Mouse (Mus musculus) ES-E14 (cell line): ENCODE measurements around the gene Cox4i2. TPM values are rescaled to one million over a fixed set of nuclear protein-coding genes. Genes with fewer than 3 reads are reported as not detected.

Experiments used
- DNase-seq: peaks from one replicate; pipeline ENCODE4 v3.0.0-alpha.2; 2013; ENCODE audit warnings: low read depth, low spot score
- H3K27ac ChIP-seq: 2 replicates; pipeline ENCODE4 v1.5.1; 2012; ENCODE audit warnings: low read depth, mild to moderate bottlenecking, low read length, moderate library complexity, mixed read lengths; ENCODE audit not compliant: poor library complexity, insufficient read depth, severe bottlenecking
- H3K36me3 ChIP-seq: 2 replicates; pipeline ENCODE4 v1.6.1; 2012; ENCODE audit warnings: mild to moderate bottlenecking, low read length, moderate library complexity, mixed read lengths; ENCODE audit not compliant: control insufficient read depth, poor library complexity, insufficient read depth, severe bottlenecking
- H3K4me1 ChIP-seq, 2 experiments: fragments of 150-350 bp in 1 of 2; sonication (generic) in 1 of 2; 2 replicates each; pipeline ENCODE4 v1.6.1; 2012; ENCODE audit warnings: low read length in 2 of 2, mild to moderate bottlenecking in 1 of 2, mixed read lengths in 1 of 2; ENCODE audit not compliant: control insufficient read depth in 2 of 2, insufficient read depth in 2 of 2, poor library complexity in 1 of 2
- H3K4me3 ChIP-seq, 2 experiments: fragments of 150-350 bp in 1 of 2; sonication (generic) in 1 of 2; 2 replicates each; pipeline ENCODE4 v1.5.1; 2012; ENCODE audit warnings: low read length in 2 of 2, low read depth in 1 of 2, mild to moderate bottlenecking in 1 of 2, mixed read lengths in 1 of 2; ENCODE audit not compliant: insufficient read depth in 1 of 2, poor library complexity in 1 of 2, severe bottlenecking in 1 of 2
- H3K9ac ChIP-seq: 2 replicates; pipeline ENCODE4 v1.6.1; 2012; ENCODE audit warnings: low read depth, mild to moderate bottlenecking, low read length, mixed read lengths; ENCODE audit not compliant: poor library complexity, insufficient read depth, severe bottlenecking
- H3K9me3 ChIP-seq: fragments of 150-350 bp; sonication (generic); 2 replicates; pipeline ENCODE4 v1.6.1; 2012; ENCODE audit warnings: low read depth, mild to moderate bottlenecking, low read length; ENCODE audit not compliant: control insufficient read depth, insufficient read depth
- CHD2 ChIP-seq: IDR thresholded peaks from 2 replicates; pipeline ENCODE4 v1.6.1; 2014; ENCODE audit warnings: mild to moderate bottlenecking, low read depth, low read length, inconsistent platforms
- HCFC1 ChIP-seq: IDR thresholded peaks from 2 replicates; pipeline ENCODE4 v1.6.1; 2012; ENCODE audit warnings: low read length, inconsistent platforms, borderline replicate concordance; ENCODE audit not compliant: insufficient read depth
- MAFK ChIP-seq: IDR thresholded peaks from 2 replicates; pipeline ENCODE4 v1.6.1; 2014; ENCODE audit warnings: mild to moderate bottlenecking, low read depth, low read length, inconsistent platforms; ENCODE audit not compliant: insufficient read depth
- ZC3H11A ChIP-seq: IDR thresholded peaks from 2 replicates; pipeline ENCODE4 v1.6.1; 2012; ENCODE audit warnings: low read depth, mild to moderate bottlenecking, inconsistent platforms, low read length, borderline replicate concordance
- ZNF384 ChIP-seq: IDR thresholded peaks from 2 replicates; pipeline ENCODE4 v1.6.1; 2012; ENCODE audit warnings: low read depth, low read length, inconsistent platforms
- in situ Hi-C, 2 experiments: fragments of 600-800 bp; cut with MboI; formaldehyde crosslinking; loops; one replicate each; pipeline ENCODE4 v1.15.1; 2025; ENCODE audit warnings: low sequenced_read_pairs in 2 of 2, inconsistent platforms in 1 of 2; ENCODE audit not compliant: unreplicated experiment in 2 of 2
- total RNA-seq: library from RNA; depleted of rRNA; stranded (reverse); fragments of 300-350 nt; gene quantifications from 2 replicates; pipeline ENCODE4 v1.2.3, GENCODE M21; 2012

Cox4i2 gene
- total RNA-seq, 1 experiment, result 1.7 TPM

- H3K4me1 ChIP-seq, result peaks cover 4 to 5% of the 10 kb centered on the region in 2 experiments; a peak in 2 of 4 replicates
- TF ChIP-seq HCFC1 (no peak), ZC3H11A (no peak), CHD2 (no peak), MAFK (no peak), ZNF384 (no peak)
- no peak overlapping the region for H3K9ac ChIP-seq
- H3K36me3 ChIP-seq, result no peaks in the 10 kb centered on the region
- no peak overlapping the region for H3K4me3 ChIP-seq
- no peaks in the 10 kb centered on the region for H3K9me3 ChIP-seq
- DNase-seq, result no peak
- no peak overlapping the region for H3K27ac ChIP-seq
- in situ Hi-C loops, result no loop called here
These were observed 35.9 kb upstream of the Cox4i2 start for GRCm38 (mm10) chr2:152718076-152718475.

- TF ChIP-seq CHD2 (no peak), MAFK (no peak), HCFC1 (no peak), ZNF384 (no peak), ZC3H11A (no peak)
- Histone ChIP-seq H3K9ac (peak overlapping the region; percentile 73), H3K9me3 (no peaks in the 10 kb centered on the region), H3K4me1 (peaks cover 12 to 26% of the 10 kb centered on the region in 2 experiments), H3K36me3 (no peaks in the 10 kb centered on the region), H3K27ac (no peak overlapping the region), H3K4me3 (peak overlapping the region; percentile 44 to 72)
- no peak for DNase-seq
- in situ Hi-C loops, result no loop called here
These were observed 30.2 kb upstream of the Cox4i2 start for GRCm38 (mm10) chr2:152723651-152724331.

DNA sequence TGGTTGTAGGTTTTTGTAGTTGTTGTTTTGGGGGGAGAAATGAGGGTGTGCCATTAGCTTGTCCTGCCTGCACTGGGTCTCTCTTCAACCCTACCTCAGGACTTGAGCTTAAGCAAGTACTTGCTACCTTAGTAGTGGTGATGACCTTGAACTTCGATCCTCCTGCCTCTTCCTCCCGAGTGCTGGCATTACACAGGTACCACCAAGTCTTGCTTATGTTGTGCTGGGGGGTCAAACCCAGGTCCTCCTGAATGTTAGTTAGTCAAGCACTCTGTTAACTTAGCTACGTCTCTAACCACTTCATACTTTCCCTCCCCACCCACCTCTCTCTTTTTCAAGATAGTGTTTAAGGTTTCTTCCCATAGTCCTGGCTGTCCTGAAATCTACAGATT lies 29.6 kb upstream of the Cox4i2 start:
- H3K4me3 ChIP-seq, result peak overlapping the region; percentile 44 to 72
- no peak overlapping the region for H3K9ac ChIP-seq
- H3K4me1 ChIP-seq, result peaks cover 14 to 30% of the 10 kb centered on the region in 2 experiments
- H3K36me3 ChIP-seq, result no peaks in the 10 kb centered on the region
- H3K27ac ChIP-seq, result no peak overlapping the region
- in situ Hi-C loops, result no loop called here
- TF ChIP-seq ZNF384, result no peak
- TF ChIP-seq ZC3H11A, result no peak
- no peak for TF ChIP-seq CHD2
- TF ChIP-seq MAFK, result no peak
- no peak for TF ChIP-seq HCFC1
- no peak for DNase-seq
- H3K9me3 ChIP-seq, result no peaks in the 10 kb centered on the region

DNA sequence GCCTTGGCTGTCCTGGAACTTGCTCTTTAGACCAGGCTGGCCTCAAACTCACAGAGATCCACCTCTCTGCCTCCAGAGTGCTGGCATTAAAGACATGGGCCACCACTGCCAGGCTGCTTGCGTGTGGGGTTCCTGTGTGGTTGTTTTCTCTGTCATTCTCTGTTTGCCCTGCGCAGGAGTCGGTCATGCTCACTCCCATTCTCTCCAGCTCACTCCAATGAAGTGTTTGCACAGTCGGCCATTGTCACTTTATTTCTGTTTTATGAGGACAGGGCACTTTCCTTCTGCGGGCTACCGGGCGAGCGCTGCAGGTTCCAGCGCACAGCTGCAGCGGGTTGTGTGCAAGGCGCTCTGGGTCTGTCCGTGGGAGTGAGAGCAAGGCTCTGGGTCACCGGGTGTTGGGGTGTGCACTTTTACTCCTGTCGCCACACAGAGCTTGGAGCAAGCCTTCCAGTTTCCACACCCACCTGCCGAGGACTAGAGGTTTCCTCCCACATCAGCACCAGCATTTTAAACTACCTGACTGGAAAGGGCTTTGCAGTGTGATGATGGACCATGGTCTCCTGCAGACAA lies 28.7 kb upstream of the Cox4i2 start:
- Histone ChIP-seq H3K4me3 (no peak overlapping the region), H3K27ac (no peak overlapping the region)
- TF ChIP-seq CHD2 (no peak), MAFK (no peak), ZNF384 (no peak), ZC3H11A (no peak), HCFC1 (no peak)

More for the DNA sequence above, 28.7 kb upstream of the Cox4i2 start:
- Histone ChIP-seq H3K9me3 (no peaks in the 10 kb centered on the region), H3K4me1 (peaks cover 18 to 39% of the 10 kb centered on the region in 2 experiments), H3K9ac (no peak overlapping the region), H3K36me3 (no peaks in the 10 kb centered on the region)
- no peak for DNase-seq
- in situ Hi-C loops, result no loop called here
